Mouse (Mus musculus): ENCODE measurements around the gene Dph2. TPM values are rescaled to one million over a fixed set of nuclear protein-coding genes. Genes with fewer than 3 reads are reported as not detected.

Gene Dph2
- total and polyA plus RNA-seq, 2 experiments from 2014 or later, result 14.1 to 21.2 TPM

DNA sequence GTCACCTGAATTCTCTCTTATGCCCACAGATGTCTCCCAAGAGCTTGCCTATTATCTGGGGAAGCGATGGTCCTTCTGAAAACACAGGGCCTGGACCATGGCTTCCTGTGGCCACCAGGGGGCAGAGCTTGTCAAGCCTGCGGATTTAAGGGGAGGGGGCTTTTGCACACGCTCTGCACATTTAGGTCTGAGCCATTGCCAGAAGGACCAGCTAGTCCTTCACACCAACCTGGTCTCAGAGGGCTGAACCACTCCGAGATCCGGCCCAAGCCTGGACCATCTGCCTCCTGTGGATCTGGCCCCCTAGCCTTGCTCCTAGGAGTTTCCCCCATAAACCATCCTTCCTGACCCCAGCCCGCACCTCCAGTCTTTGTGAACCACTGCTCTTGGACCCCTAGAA, 36.4 kb upstream of the Dph2 start:
- Histone ChIP-seq H3K27me3 (ENCODE audit: insufficient read depth, low read length) (peaks cover 3% of the 10 kb centered on the region; the same call in 1 of the 2 replicates), H3K27ac (no peak overlapping the region), H3K9me3 (ENCODE audit: low read length) (no peaks in the 10 kb centered on the region), H3K4me3 (ENCODE audit: low read length) (no peak overlapping the region), H3K36me3 (ENCODE audit: insufficient read depth, low read length) (0 out of 2 replicates have a peak, but pooled peaks cover 3% of the 10 kb centered on the region), H3K4me2 (ENCODE audit: low read depth, low read length) (peak overlapping the region; percentile 17; the same call in 1 of the 2 replicates), H3K9ac (replicated peaks; ENCODE audit: low read length) (no peak overlapping the region), H3K4me1 (ENCODE audit: insufficient read depth, low read length) (peaks cover 21% of the 10 kb centered on the region)
- ATAC-seq, result peak; percentile 59
- TF ChIP-seq CTCF (IDR thresholded peaks at IDR 0.05; ENCODE audit: low read depth), result peak; percentile 97
- 17% methylated on average over 6 of the region's 6 CpGs for WGBS
- DNase-seq (ENCODE audit: low spot score), result peak; percentile 91

DNA sequence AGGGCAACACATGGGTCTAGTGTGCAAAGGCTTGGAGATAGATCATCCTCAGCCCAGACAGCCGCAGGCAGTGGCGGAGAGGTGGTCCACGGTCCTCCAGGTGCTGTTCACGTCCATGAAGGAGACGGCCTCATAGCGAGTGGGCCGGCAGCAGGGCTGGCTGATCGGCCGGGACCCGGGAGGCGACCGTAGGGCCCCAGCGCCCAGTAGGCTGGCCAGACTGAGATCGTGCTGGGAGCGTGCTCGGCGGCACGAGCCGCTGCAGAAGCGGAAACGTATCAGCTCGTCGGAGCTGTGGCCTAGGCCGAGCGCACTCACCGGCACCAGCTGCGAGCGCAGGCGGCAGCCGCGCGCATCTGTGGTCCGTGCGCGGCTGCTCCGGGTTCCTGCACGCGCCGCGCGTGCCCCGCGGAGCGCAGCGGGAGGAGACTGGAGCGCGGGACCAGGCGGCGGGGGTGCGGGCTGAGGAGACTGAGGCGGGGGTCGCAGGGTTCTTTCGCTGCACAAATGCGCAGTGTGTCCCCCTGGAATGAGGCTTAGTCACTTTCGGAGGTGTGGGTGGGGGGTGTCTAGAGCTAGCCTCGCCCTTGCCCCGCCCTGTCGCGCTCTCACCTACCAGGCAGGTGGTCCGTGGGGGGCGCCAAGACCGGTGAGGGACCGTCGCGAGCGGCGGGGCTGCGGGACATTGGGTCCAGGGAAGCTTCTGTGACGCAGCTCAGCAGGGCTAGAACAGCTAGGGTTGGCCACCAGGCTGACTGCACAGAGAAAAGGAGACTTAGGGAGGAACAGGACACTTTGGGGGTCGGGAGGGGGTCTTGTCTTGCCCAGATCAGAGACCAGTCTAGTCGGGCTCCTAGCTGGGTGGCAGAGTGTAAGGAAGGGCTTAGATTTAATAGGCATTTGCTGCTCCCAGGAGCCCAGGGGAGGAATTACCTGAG, 35.0 kb upstream of the Dph2 start:
- peak; percentile 6; the same call in 1 of the 2 replicates for TF ChIP-seq CTCF (IDR thresholded peaks at IDR 0.05; ENCODE audit: low read depth)
- WGBS, result under 1% methylated on average over 71 of the region's 71 CpGs
- Histone ChIP-seq H3K4me1 (ENCODE audit: insufficient read depth, low read length) (peaks cover 21% of the 10 kb centered on the region), H3K4me3 (ENCODE audit: low read length) (peak overlapping the region; percentile 45), H3K27me3 (ENCODE audit: insufficient read depth, low read length) (peaks cover 3% of the 10 kb centered on the region; the same call in 1 of the 2 replicates), H3K9me3 (ENCODE audit: low read length) (no peaks in the 10 kb centered on the region), H3K4me2 (ENCODE audit: low read depth, low read length) (peak overlapping the region; percentile 90), H3K36me3 (ENCODE audit: insufficient read depth, low read length) (no peaks in the 10 kb centered on the region), H3K27ac (no peak overlapping the region), H3K9ac (replicated peaks; ENCODE audit: low read length) (peak overlapping the region; percentile 59)
- DNase-seq (ENCODE audit: low spot score), result peak; percentile 80
- peak; percentile 75 for ATAC-seq

DNA sequence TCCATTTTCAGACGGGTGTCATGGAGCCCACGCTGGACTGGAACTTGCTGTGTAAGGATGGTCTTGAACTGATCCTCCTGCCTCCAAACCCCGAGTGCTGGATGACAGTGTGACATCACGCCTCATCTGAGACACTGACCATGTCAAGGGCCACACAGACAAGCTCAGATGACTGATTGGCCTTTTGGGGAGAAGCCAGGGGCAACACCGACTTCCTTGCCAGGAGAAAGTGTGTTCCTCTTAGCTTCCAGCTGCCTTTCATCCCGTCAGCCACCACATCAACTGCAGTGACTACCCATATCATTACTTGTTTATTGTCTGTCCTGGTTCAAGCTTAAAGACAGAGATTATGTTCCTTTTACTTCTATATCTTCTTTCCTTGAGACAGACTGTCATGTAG, 33.1 kb upstream of the Dph2 start:
- DNase-seq (ENCODE audit: low spot score), result no peak
- Histone ChIP-seq H3K4me3 (ENCODE audit: low read length) (no peak overlapping the region), H3K4me1 (ENCODE audit: insufficient read depth, low read length) (peaks cover 21% of the 10 kb centered on the region), H3K27me3 (ENCODE audit: insufficient read depth, low read length) (peaks cover 3% of the 10 kb centered on the region; the same call in 1 of the 2 replicates), H3K27ac (no peak overlapping the region), H3K36me3 (ENCODE audit: insufficient read depth, low read length) (no peaks in the 10 kb centered on the region), H3K9ac (replicated peaks; ENCODE audit: low read length) (no peak overlapping the region), H3K9me3 (ENCODE audit: low read length) (no peaks in the 10 kb centered on the region), H3K4me2 (ENCODE audit: low read depth, low read length) (no peak overlapping the region)
- no peak for ATAC-seq
- no peak for TF ChIP-seq CTCF (IDR thresholded peaks at IDR 0.05; ENCODE audit: low read depth)
- WGBS, result 64% methylated on average over 6 of the region's 6 CpGs

DNA sequence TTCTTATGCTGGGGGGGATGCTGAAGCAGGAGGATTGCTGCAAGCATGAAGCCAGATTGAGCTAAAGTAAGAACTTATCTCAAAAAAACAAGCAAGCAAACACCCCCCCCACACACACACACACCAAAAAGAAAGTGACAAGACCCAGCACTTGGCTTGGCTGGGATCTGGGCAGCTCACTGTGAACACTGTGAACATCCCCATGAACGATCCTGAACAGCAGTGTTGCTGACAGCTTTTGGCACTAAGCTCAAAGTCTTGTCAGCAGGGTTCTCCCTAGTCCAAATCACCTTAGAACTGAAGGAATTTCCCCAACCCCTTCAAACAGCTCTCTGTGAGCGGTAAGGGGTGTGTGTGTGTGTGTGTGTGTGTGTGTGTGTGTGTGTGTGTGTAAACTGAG, 31.6 kb upstream of the Dph2 start:
- WGBS, result 25% methylated on average over 2 of the region's 2 CpGs
- no peak overlapping the region for H3K4me2 ChIP-seq (ENCODE audit: low read depth, low read length)
- no peak for DNase-seq (ENCODE audit: low spot score)

DNA sequence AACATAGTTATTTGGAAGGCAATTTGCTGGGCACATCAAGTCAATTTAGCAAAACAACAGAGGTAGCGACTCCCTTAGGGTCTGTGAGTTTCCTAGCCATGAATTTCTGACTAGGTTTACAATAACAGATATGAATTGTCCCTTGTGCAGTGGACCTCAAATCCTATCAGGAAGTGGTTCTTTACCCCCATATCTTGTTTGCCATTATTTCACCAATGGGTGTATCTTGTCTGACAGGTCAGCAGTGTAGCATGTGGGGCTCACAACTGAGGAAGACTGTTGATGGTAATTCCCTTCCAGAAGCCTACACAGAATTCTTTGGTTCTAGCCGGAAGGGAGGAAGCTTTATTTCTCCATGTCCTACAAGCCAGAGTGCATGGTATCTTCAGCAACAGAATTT, 29.5 kb upstream of the Dph2 start:
- H3K36me3 ChIP-seq (ENCODE audit: insufficient read depth, low read length), result no peaks in the 10 kb centered on the region
- WGBS, result 86% methylated on average over 2 of the region's 2 CpGs

More for the DNA sequence above, 31.6 kb upstream of the Dph2 start:
- Histone ChIP-seq H3K36me3 (ENCODE audit: insufficient read depth, low read length) (no peaks in the 10 kb centered on the region), H3K9ac (replicated peaks; ENCODE audit: low read length) (no peak overlapping the region), H3K27me3 (ENCODE audit: insufficient read depth, low read length) (0 out of 2 replicates have a peak, but pooled peaks cover 3% of the 10 kb centered on the region), H3K9me3 (ENCODE audit: low read length) (no peaks in the 10 kb centered on the region), H3K27ac (no peak overlapping the region), H3K4me3 (ENCODE audit: low read length) (no peak overlapping the region), H3K4me1 (ENCODE audit: insufficient read depth, low read length) (peaks cover 10% of the 10 kb centered on the region; the same call in 1 of the 2 replicates)
- ATAC-seq, result no peak
- no peak for TF ChIP-seq CTCF (IDR thresholded peaks at IDR 0.05; ENCODE audit: low read depth)

DNA sequence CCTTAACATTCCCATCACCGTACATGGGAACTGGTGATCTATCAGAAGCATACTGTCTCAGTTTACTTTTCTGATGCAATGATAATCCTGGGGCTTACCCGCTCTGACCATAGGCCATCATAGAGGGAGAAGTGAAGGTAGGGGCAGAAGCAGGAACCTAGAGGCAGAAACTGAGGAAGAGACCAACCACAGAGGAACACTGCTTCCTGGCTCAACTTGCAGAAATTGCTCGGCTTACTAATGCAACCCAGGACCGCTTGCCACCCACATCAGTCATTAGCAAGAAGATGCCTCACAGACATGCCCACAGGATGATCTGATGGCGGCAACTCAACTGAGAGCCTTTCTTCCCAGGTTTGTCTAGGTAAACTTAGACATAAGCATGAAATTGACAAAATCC, 26.9 kb upstream of the Dph2 start:
- ATAC-seq, result no peak
- no peak for TF ChIP-seq CTCF (IDR thresholded peaks at IDR 0.05; ENCODE audit: low read depth)
- DNase-seq (ENCODE audit: low spot score), result no peak
- WGBS, result 77% methylated on average over 5 of the region's 5 CpGs
- Histone ChIP-seq H3K9me3 (ENCODE audit: low read length) (no peaks in the 10 kb centered on the region), H3K4me3 (ENCODE audit: low read length) (no peak overlapping the region), H3K4me1 (ENCODE audit: insufficient read depth, low read length) (peaks cover 7% of the 10 kb centered on the region; the same call in 1 of the 2 replicates), H3K27me3 (ENCODE audit: insufficient read depth, low read length) (no peaks in the 10 kb centered on the region), H3K9ac (replicated peaks; ENCODE audit: low read length) (no peak overlapping the region), H3K36me3 (ENCODE audit: insufficient read depth, low read length) (no peaks in the 10 kb centered on the region), H3K27ac (no peak overlapping the region), H3K4me2 (ENCODE audit: low read depth, low read length) (no peak overlapping the region)

More for the DNA sequence above, 29.5 kb upstream of the Dph2 start:
- Histone ChIP-seq H3K9ac (replicated peaks; ENCODE audit: low read length) (no peak overlapping the region), H3K4me1 (ENCODE audit: insufficient read depth, low read length) (0 out of 2 replicates have a peak, but pooled peaks cover 1% of the 10 kb centered on the region), H3K4me3 (ENCODE audit: low read length) (no peak overlapping the region), H3K9me3 (ENCODE audit: low read length) (no peaks in the 10 kb centered on the region), H3K27me3 (ENCODE audit: insufficient read depth, low read length) (no peaks in the 10 kb centered on the region), H3K27ac (no peak overlapping the region), H3K4me2 (ENCODE audit: low read depth, low read length) (no peak overlapping the region)
- no peak for ATAC-seq
- no peak for DNase-seq (ENCODE audit: low spot score)
- TF ChIP-seq CTCF (IDR thresholded peaks at IDR 0.05; ENCODE audit: low read depth), result no peak
